Mouse (Mus musculus): ENCODE results near the gene Dpp9. TPM values are rescaled to one million over a fixed set of nuclear protein-coding genes. Genes with fewer than 3 reads are reported as not detected.
"Not testable (repeated sequence)": the region's sequence is repeated elsewhere in the genome, so short reads cannot be mapped to it uniquely, and the experiment has no call there.

Gene Dpp9
- polyA plus RNA-seq (2012; rRNA removed) = 51.2 and 52.0 TPM in 2 replicates

DNA sequence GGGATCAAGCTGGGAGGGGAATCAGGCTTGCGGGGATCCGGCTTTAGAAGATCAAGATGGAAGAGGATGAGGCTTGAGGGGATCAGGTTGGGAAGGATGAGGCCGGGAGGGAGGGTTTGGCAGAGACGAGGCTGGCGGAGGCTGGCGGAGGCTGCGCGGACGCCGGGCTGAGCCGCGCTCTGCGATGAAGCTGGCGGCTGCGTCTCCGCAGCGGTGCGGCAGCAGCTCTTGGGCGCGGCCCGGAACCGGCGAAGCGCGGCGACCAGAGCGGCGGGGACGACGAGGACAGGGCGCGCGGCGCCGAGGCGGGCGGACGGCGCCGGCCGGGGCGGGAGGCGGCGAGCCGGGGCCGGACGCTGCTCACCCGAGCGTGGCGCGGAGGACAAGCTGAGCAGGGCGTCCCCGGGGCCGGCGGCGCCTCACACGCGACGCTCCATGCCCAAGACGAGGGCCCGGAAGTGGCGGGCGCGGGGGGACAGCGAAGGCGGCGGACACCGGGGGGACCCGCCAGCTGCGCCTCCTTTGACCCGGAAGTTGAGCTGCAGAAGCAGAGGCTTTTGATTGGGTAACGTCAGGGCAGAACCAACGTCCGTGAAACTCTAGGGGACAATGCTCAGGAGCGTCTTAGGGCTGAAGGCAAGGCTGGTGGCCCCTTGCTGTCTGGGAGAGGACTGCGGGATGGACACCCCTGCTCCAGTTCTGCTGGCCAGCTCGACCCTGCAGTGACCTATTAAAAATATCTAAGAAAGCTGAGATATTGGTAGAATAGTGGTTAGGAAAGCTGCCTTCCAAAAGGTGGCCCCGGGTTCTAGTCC is at the start of gene Dpp9:
Dpp9 (minus strand) TSS at position 529 of the 815 bp plus-strand sequence.
- TF ChIP-seq POLR2A (IDR thresholded peaks at IDR 0.05; ENCODE audit: extremely low read depth, insufficient read depth, low read length) (peak; percentile 93), CTCF (IDR thresholded peaks at IDR 0.05; ENCODE audit: extremely low read depth, insufficient read depth, low read length) (no peak)
- Histone ChIP-seq H3K27ac (ENCODE audit: insufficient read depth, low read length) (peak within 1 kb of the TSS; percentile 81), H3K4me1 (ENCODE audit: control insufficient read depth, insufficient read depth, low read length) (peaks cover 18% of the 10 kb centered on the region), H3K4me3 (ENCODE audit: insufficient read depth, low read length) (peak within 1 kb of the TSS; percentile 96)

DNA sequence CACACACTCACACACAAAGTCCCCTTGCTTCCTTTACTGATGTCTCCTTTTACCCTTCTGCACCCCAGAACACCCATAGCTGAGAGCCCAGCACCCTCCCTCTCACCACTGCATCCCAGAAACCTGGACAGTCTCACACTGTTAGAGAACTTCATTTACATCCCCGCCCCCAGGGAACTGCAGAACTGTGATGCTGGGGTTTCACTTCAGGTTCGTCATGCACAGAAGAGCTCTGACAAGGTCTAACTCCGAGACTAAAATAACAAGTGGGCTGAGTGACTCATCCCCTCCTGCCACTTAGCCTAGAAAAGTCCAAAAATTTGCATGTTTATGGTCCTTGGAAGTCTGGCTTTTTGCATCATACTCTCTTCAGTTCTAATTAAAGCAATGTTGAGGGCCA is 47.6 kb upstream of the Dpp9 start:
- peaks cover 6% of the 10 kb centered on the region for H3K4me1 ChIP-seq (ENCODE audit: control insufficient read depth, insufficient read depth, low read length)
- TF ChIP-seq POLR2A (IDR thresholded peaks at IDR 0.05; ENCODE audit: extremely low read depth, insufficient read depth, low read length) (0 out of 2 replicates have a peak, but pooled peaks have one; percentile 7), CTCF (IDR thresholded peaks at IDR 0.05; ENCODE audit: extremely low read depth, insufficient read depth, low read length) (no peak)
- H3K4me3 ChIP-seq (ENCODE audit: insufficient read depth, low read length) = no peak overlapping the region
- peak overlapping the region; percentile 93 for H3K27ac ChIP-seq (ENCODE audit: insufficient read depth, low read length)

DNA sequence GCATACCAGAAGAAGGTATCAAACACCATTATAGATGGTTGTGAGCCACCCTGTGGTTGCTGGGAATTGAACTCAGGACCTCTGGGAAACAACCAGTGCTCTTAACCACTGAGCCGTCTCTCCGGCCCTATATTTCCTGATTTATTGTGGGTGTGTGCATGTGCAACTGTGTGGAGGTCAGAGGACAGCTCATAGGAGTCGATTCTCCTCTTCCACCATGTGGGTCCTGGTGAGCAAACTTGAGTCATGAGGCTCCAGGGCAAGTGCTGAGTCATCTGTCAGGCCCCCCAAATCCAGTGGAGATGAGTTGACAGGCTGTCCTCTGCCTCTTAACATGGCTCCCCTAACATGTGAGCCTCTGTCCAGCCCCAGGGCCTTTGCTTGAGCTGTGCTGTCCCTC is 47.2 kb upstream of the Dpp9 start:
- Histone ChIP-seq H3K4me3 (ENCODE audit: insufficient read depth, low read length) (no peak overlapping the region), H3K4me1 (ENCODE audit: control insufficient read depth, insufficient read depth, low read length) (peaks cover 9% of the 10 kb centered on the region), H3K27ac (ENCODE audit: insufficient read depth, low read length) (peak overlapping the region; percentile 93)
- no peak for TF ChIP-seq POLR2A (IDR thresholded peaks at IDR 0.05; ENCODE audit: extremely low read depth, insufficient read depth, low read length)
- no peak for TF ChIP-seq CTCF (IDR thresholded peaks at IDR 0.05; ENCODE audit: extremely low read depth, insufficient read depth, low read length)

DNA sequence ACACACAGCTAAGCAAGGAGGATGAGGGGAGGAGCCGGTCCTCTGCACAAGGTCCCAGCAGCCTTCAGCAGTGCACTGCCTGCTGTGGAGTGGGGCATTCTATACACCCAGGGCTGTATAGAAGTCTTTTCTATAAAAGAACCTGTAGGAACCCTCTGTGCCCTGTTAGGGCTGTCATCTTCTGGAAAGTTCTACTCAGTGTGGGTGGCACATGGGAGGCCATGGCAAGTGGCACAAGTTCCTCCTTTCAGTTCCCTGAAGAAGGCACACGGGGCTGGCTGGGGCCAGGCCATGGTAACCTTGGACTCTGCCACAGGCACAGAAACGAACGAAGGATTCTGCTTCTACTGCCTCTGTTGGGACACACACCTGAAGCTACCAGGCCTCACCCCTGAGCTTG is 46.3 kb upstream of the Dpp9 start:
- peak overlapping the region; percentile 18; the same call in 1 of the 2 replicates for H3K27ac ChIP-seq (ENCODE audit: insufficient read depth, low read length)
- TF ChIP-seq CTCF (IDR thresholded peaks at IDR 0.05; ENCODE audit: extremely low read depth, insufficient read depth, low read length) = no peak
- TF ChIP-seq POLR2A (IDR thresholded peaks at IDR 0.05; ENCODE audit: extremely low read depth, insufficient read depth, low read length) = no peak
- no peak overlapping the region for H3K4me3 ChIP-seq (ENCODE audit: insufficient read depth, low read length)
- peaks cover 12% of the 10 kb centered on the region for H3K4me1 ChIP-seq (ENCODE audit: control insufficient read depth, insufficient read depth, low read length)

DNA sequence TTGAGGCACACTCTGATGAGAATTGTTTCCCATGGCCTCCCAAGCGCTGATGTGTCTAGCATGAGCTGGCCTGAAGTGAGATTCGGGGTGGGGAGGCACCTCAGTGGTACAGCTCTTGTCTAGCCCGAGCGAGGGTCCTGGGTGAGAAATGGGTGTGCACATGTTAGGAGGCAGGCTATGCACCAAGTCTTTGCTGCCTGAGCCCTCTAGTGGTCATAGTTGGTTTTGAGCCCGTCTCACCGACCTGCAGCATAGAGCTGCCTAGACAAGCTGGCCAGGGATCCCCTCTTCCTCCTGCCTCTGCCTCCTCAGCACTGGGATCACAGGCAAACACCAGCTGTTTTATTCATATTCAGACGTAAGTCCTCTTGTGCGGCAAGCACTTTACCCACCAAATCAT is 45.3 kb upstream of the Dpp9 start:
- Histone ChIP-seq H3K27ac (ENCODE audit: insufficient read depth, low read length) (no peak overlapping the region), H3K4me1 (ENCODE audit: control insufficient read depth, insufficient read depth, low read length) (peaks cover 20% of the 10 kb centered on the region), H3K4me3 (ENCODE audit: insufficient read depth, low read length) (no peak overlapping the region)
- no peak for TF ChIP-seq POLR2A (IDR thresholded peaks at IDR 0.05; ENCODE audit: extremely low read depth, insufficient read depth, low read length)
- peak; percentile 82 for TF ChIP-seq CTCF (IDR thresholded peaks at IDR 0.05; ENCODE audit: extremely low read depth, insufficient read depth, low read length)

DNA sequence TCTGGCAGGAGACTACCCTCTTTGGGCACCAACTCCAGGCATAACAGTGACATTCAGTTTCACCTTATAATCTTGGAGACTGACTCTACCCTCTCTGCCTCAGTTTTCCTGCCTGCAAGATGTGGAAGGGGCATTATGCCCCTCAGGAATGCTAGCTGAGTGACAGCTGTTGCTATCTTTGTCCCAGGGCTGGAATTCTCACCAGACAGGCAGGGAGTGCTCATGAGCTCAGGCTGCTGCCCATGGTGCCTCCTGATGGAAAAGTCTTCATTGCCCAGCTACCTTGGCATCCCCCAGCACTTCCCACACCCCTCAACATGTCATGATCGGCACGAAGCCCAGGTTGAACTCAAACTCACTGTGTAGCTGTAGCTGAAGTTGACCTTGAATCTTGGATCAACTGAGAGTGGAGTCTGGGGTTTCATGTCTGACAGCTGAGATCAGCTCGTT is 44.0 kb upstream of the Dpp9 start:
- TF ChIP-seq POLR2A (IDR thresholded peaks at IDR 0.05; ENCODE audit: extremely low read depth, insufficient read depth, low read length) (no peak), CTCF (IDR thresholded peaks at IDR 0.05; ENCODE audit: extremely low read depth, insufficient read depth, low read length) (no peak)
- H3K4me1 ChIP-seq (ENCODE audit: control insufficient read depth, insufficient read depth, low read length) = peaks cover 20% of the 10 kb centered on the region
- no peak overlapping the region for H3K4me3 ChIP-seq (ENCODE audit: insufficient read depth, low read length)
- no peak overlapping the region for H3K27ac ChIP-seq (ENCODE audit: insufficient read depth, low read length)

DNA sequence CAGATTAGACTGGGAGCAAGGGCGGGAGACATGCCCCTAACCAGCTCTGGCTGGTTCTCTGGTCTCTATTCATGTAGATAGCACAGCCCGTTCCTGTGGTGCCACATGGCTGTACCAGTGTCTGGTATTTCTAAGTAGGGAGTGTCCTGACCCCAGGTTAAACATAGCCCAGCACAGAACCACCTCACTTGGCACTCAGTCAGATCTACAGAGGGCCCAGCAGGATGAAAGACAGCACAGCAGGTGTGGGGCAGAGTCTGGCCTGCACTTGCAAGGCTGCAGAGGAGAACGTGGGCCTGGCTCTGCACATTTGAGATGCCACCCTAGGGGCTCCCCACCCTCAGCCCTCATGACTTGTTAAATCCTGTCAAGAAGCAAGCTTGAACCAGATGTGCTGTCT is 42.5 kb upstream of the Dpp9 start:
- Histone ChIP-seq H3K4me1 (ENCODE audit: control insufficient read depth, insufficient read depth, low read length) (peaks cover 19% of the 10 kb centered on the region), H3K27ac (ENCODE audit: insufficient read depth, low read length) (no peak overlapping the region), H3K4me3 (ENCODE audit: insufficient read depth, low read length) (no peak overlapping the region)
- TF ChIP-seq CTCF (IDR thresholded peaks at IDR 0.05; ENCODE audit: extremely low read depth, insufficient read depth, low read length) = no peak
- TF ChIP-seq POLR2A (IDR thresholded peaks at IDR 0.05; ENCODE audit: extremely low read depth, insufficient read depth, low read length) = no peak

DNA sequence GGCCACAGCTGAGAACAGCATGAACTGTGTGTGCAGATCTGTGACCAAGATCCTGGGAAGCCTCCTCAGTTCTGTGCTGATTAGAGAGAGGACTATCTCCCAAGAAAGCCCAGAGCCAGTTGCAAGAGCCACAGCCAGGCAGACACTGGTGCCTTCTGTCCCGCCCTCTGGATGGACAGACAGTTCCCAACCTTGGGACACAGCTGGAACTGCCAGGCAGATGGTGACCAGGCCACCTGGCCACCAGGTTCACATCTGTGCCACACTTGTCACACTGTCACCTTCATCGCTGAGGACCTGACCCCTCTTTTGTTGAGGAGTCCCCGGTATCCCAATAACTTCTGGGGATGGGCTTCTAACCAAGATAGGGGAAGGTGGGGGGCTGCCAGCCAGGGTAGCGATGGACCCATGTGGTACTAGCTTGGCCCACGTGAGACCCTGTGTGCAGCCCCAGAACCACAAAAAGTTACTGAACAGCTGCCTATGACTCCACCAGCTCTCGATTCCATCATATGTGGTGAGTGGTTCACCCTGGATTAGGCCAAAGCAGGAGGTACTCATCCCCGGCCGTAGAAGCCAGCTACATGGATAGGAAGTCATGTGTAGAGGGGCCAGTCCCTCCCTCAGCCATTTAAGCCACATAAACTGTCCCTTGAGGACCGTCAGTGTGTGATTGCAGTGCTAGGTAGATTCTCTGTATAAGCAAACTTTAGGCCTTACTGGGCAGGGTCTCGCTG is 40.8 kb upstream of the Dpp9 start:
- Histone ChIP-seq H3K27ac (ENCODE audit: insufficient read depth, low read length) (no peak overlapping the region), H3K4me1 (ENCODE audit: control insufficient read depth, insufficient read depth, low read length) (peaks cover 15% of the 10 kb centered on the region), H3K4me3 (ENCODE audit: insufficient read depth, low read length) (peak overlapping the region; percentile 7; the same call in 1 of the 2 replicates)
- TF ChIP-seq CTCF (IDR thresholded peaks at IDR 0.05; ENCODE audit: extremely low read depth, insufficient read depth, low read length) = no peak
- no peak for TF ChIP-seq POLR2A (IDR thresholded peaks at IDR 0.05; ENCODE audit: extremely low read depth, insufficient read depth, low read length)

DNA sequence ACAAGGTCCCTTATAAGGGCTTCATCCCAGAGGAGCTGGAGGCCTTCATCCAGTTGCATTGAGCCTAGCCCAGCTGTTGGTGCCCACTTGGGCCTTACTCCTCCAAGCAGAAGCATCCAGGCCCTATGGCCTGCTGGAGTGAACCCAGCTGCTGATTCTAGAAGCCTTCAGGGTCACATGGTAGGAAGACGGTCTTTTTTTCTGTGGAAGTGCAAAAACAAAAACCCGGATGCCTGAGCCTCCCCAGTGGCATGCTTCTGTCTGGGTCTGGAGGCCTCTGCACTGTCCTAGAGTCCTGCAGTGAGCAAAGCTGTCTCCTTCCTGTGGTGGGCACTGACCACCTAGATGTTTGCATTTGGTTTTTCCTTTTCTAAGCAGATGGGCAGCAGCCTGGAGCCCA is 40.1 kb upstream of the Dpp9 start:
- H3K27ac ChIP-seq (ENCODE audit: insufficient read depth, low read length) = not testable (repeated sequence)
- Histone ChIP-seq H3K4me1 (ENCODE audit: control insufficient read depth, insufficient read depth, low read length) (peaks cover 15% of the 10 kb centered on the region), H3K4me3 (ENCODE audit: insufficient read depth, low read length) (peak overlapping the region; percentile 15; the same call in 1 of the 2 replicates)

DNA sequence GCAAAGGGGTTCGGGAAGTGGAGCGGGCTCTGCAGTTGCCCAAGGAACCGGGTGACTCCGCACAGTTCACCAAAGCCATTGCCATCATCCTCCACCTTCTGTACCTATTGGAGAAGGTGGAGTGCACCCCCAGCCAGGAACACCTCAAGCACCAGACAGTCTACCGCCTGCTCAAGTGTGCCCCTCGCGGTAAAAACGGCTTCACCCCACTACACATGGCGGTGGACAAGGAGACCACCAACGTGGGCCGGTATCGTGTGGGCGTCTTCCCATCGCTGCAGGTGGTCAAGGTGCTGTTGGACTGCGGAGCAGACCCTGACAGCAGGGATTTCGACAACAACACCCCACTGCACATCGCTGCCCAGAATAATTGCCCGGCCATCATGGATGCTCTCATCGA is 39.6 kb upstream of the Dpp9 start:
- H3K27ac ChIP-seq (ENCODE audit: insufficient read depth, low read length) = not testable (repeated sequence)
- Histone ChIP-seq H3K4me1 (ENCODE audit: control insufficient read depth, insufficient read depth, low read length) (peaks cover 15% of the 10 kb centered on the region), H3K4me3 (ENCODE audit: insufficient read depth, low read length) (peak overlapping the region; percentile 15; the same call in 1 of the 2 replicates)
